Mouse (Mus musculus): ENCODE measurements around the gene Mcm6.

- TF ChIP-seq MYOG (IDR thresholded peaks at IDR 0.05; ENCODE audit: control insufficient read depth, extremely low read depth, insufficient read length) (no peak), CTCF (IDR thresholded peaks at IDR 0.05; ENCODE audit: control insufficient read depth, insufficient read depth, insufficient read length) (no peak), USF1 (IDR thresholded peaks at IDR 0.05; ENCODE audit: low read depth) (no peak)
These were observed 1.2 kb downstream of the Mcm6 start for GRCm38 (mm10) chr1:128358276-128358675.

Measured in C2C12 (cell line).